Mouse (Mus musculus) kidney, postnatal 0 days (tissue): ENCODE results near the gene Ddx4. TPM values are rescaled to one million over a fixed set of nuclear protein-coding genes. Genes with fewer than 3 reads are reported as not detected.

Source experiments
- ATAC-seq: fragments of 200-750 bp; cut with Nextera tagmentation; replicated peaks from 2 replicates; pipeline ENCODE4 v1.8.0; 2017; ENCODE audit warnings: low read depth, moderate number of reproducible peaks, moderate TSS enrichment, moderate library complexity; ENCODE audit not compliant: low FRiP score
- DNase-seq: peaks from one replicate; pipeline ENCODE4 v3.0.0-alpha.2; 2016; ENCODE audit warnings: low spot score
- H3K27ac ChIP-seq: fragments of 300-500 bp; sonication (generic); 2 replicates; pipeline ENCODE4 v1.5.1; 2014; ENCODE audit warnings: mild to moderate bottlenecking
- H3K27me3 ChIP-seq: fragments of 300-500 bp; sonication (generic); 2 replicates; pipeline ENCODE4 v1.6.1; 2014; ENCODE audit warnings: low read length, mixed read lengths; ENCODE audit not compliant: insufficient read depth
- H3K36me3 ChIP-seq: fragments of 300-500 bp; sonication (generic); 2 replicates; pipeline ENCODE4 v1.6.1; 2014; ENCODE audit warnings: low read length, mixed read lengths; ENCODE audit not compliant: insufficient read depth
- H3K4me1 ChIP-seq: fragments of 300-500 bp; sonication (generic); replicated peaks from 2 replicates; pipeline ENCODE4 v1.6.1; 2014; ENCODE audit warnings: antibody characterized with exemption, low read length, mixed read lengths; ENCODE audit not compliant: insufficient read depth
- H3K4me2 ChIP-seq: fragments of 300-500 bp; sonication (generic); 2 replicates; pipeline ENCODE4 v1.6.1; 2014; ENCODE audit warnings: mild to moderate bottlenecking, low read length, moderate library complexity, mixed read lengths
- H3K4me3 ChIP-seq: fragments of 300-500 bp; sonication (generic); replicated peaks from 2 replicates; pipeline ENCODE4 v1.5.1; 2014; ENCODE audit warnings: low read depth, low read length
- H3K9ac ChIP-seq: fragments of 300-500 bp; sonication (generic); 2 replicates; pipeline ENCODE4 v1.6.1; 2014; ENCODE audit warnings: low read depth, low read length
- H3K9me3 ChIP-seq: fragments of 300-500 bp; sonication (generic); replicated peaks from 2 replicates; pipeline ENCODE4 v1.6.1; 2016; ENCODE audit warnings: low read length, inconsistent platforms, mixed read lengths
- CTCF ChIP-seq: IDR thresholded peaks from 2 replicates; pipeline ENCODE4 v1.5.1; 2016; ENCODE audit warnings: antibody characterized with exemption, low read depth, mild to moderate bottlenecking, moderate library complexity
- WGBS: fragments of 180-500 bp; shearing (Covaris S2); extraction: QIAGEN DNeasy Blood & Tissue Kit; methylation state at CpG from one replicate; pipeline ENCODE4 v1.1.7; 2014; 5-methylcytosine and 5-hydroxymethylcytosine counted together
- polyA plus RNA-seq: library from polyadenylated mRNA; unstranded; fragments of >200 nt; fragmentation: Nextera tagmentation; extraction: Ambion mirVana; gene quantifications from 2 replicates; pipeline ENCODE4 v1.2.1, GENCODE M21; 2015

The Ddx4 gene
- polyA plus RNA-seq, 1 experiment from 2014 or later = 0.47 TPM

GRCm38 (mm10) chr13:112644996-112645395, 7.3 kb downstream of the Ddx4 start:
- no peak for ATAC-seq
- H3K9ac ChIP-seq = no peak overlapping the region
- H3K4me3 ChIP-seq = no peak overlapping the region
- H3K9me3 ChIP-seq = no peaks in the 10 kb centered on the region
- H3K4me2 ChIP-seq = no peak overlapping the region
- no peak for TF ChIP-seq CTCF
- H3K4me1 ChIP-seq = no peaks in the 10 kb centered on the region
- H3K27me3 ChIP-seq = no peaks in the 10 kb centered on the region
- no peak overlapping the region for H3K27ac ChIP-seq
- H3K36me3 ChIP-seq = no peaks in the 10 kb centered on the region
- no peak for DNase-seq
- 78% methylated on average over 3 of the region's 3 CpGs for WGBS

GRCm38 (mm10) chr13:112642897-112643296, 9.4 kb downstream of the Ddx4 start:
- DNase-seq = no peak
- H3K36me3 ChIP-seq = no peaks in the 10 kb centered on the region
- WGBS = 86% methylated on average over 3 of the region's 3 CpGs
- no peaks in the 10 kb centered on the region for H3K27me3 ChIP-seq
- H3K9ac ChIP-seq = no peak overlapping the region
- no peak overlapping the region for H3K27ac ChIP-seq
- H3K4me1 ChIP-seq = no peaks in the 10 kb centered on the region
- no peak for TF ChIP-seq CTCF
- no peak overlapping the region for H3K4me2 ChIP-seq
- no peak for ATAC-seq
- H3K4me3 ChIP-seq = no peak overlapping the region
- no peaks in the 10 kb centered on the region for H3K9me3 ChIP-seq

GRCm38 (mm10) chr13:112639111-112639510, 13.2 kb downstream of the Ddx4 start:
- ATAC-seq (no peak), DNase-seq (no peak)
- no peak for TF ChIP-seq CTCF
- Histone ChIP-seq H3K4me1 (no peaks in the 10 kb centered on the region), H3K9me3 (no peaks in the 10 kb centered on the region), H3K4me2 (no peak overlapping the region), H3K4me3 (no peak overlapping the region), H3K27me3 (no peaks in the 10 kb centered on the region), H3K36me3 (no peaks in the 10 kb centered on the region), H3K9ac (no peak overlapping the region), H3K27ac (no peak overlapping the region)
- WGBS = 64% methylated on average over 4 of the region's 4 CpGs

- no peak for TF ChIP-seq CTCF
- 53% methylated on average over 3 of the region's 3 CpGs for WGBS
- Histone ChIP-seq H3K4me2 (no peak overlapping the region), H3K4me3 (no peak overlapping the region), H3K9ac (no peak overlapping the region), H3K36me3 (no peaks in the 10 kb centered on the region), H3K27me3 (no peaks in the 10 kb centered on the region), H3K27ac (no peak overlapping the region), H3K4me1 (no peaks in the 10 kb centered on the region), H3K9me3 (no peaks in the 10 kb centered on the region)
- ATAC-seq (no peak), DNase-seq (no peak)
These were observed 15.8 kb downstream of the Ddx4 start for GRCm38 (mm10) chr13:112636498-112636897.

- Histone ChIP-seq H3K9me3 (no peaks in the 10 kb centered on the region), H3K27me3 (no peaks in the 10 kb centered on the region), H3K27ac (no peak overlapping the region), H3K4me1 (no peaks in the 10 kb centered on the region), H3K4me2 (no peak overlapping the region), H3K4me3 (no peak overlapping the region), H3K9ac (no peak overlapping the region), H3K36me3 (no peaks in the 10 kb centered on the region)
- DNase-seq (no peak), ATAC-seq (no peak)
- no peak for TF ChIP-seq CTCF
- 72% methylated on average over 7 of the region's 7 CpGs for WGBS
These were observed 17.0 kb downstream of the Ddx4 start for GRCm38 (mm10) chr13:112635174-112635837.

DNA sequence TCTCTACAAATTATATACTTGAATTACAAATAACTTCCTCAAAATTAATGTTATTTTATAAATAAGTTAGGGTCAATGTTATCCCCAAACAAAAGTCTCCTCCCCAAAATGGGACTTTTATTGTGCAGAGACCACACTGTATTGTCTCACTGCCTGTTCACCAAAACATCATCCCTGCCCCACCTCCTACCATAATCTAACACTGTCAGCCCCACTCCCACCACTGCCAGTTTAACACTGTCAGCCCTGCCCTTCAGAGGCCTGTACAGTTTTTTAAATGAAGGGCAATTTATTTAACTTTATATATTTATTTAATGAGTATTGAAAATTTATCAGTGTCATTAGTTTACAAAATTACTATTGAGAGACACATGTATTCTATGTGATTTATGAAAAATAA, 26.7 kb downstream of the Ddx4 start:
- Histone ChIP-seq H3K36me3 (no peaks in the 10 kb centered on the region), H3K27ac (no peak overlapping the region), H3K27me3 (no peaks in the 10 kb centered on the region), H3K9ac (no peak overlapping the region), H3K4me3 (no peak overlapping the region), H3K4me2 (no peak overlapping the region), H3K4me1 (no peaks in the 10 kb centered on the region), H3K9me3 (no peaks in the 10 kb centered on the region)
- no peak for TF ChIP-seq CTCF
- ATAC-seq (no peak), DNase-seq (no peak)

GRCm38 (mm10) chr13:112624622-112625021, 27.7 kb downstream of the Ddx4 start:
- Histone ChIP-seq H3K36me3 (no peaks in the 10 kb centered on the region), H3K4me2 (no peak overlapping the region), H3K9ac (no peak overlapping the region), H3K9me3 (no peaks in the 10 kb centered on the region), H3K4me3 (no peak overlapping the region), H3K4me1 (no peaks in the 10 kb centered on the region), H3K27ac (no peak overlapping the region), H3K27me3 (no peaks in the 10 kb centered on the region)
- DNase-seq (no peak), ATAC-seq (no peak)
- 66% methylated on average over 3 of the region's 3 CpGs for WGBS
- no peak for TF ChIP-seq CTCF
